Mouse (Mus musculus): ENCODE measurements at regions not wholly inside any gene's neighbourhood (a gene's known extent, or its start where the extent isn't known, plus 50 kb on each side); places are given as distances from the start of the nearest gene placed in this dataset.
A peak's percentile ranks its signal among the peaks of the same experiment; 100 is the strongest.

DNA sequence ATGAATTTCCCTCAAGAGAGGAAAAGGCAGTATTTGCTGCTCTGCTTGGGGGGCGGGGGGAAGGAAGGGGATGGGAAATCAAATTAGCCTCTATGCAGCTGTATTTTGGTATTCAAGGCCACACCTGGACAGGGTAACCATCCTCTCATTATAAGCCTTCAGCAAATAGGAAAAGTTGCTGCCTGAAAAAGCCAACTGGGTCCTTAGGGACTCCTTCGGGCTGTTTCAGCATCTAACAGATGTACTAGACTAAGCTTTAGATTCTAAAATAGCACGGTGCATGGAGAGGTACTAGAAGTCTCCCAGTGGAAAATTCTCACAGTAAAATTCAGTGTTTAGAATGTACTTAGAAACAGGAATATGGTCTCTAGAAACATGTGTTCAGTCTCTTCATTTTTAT, 183.1 kb downstream of the Gm13691 start:
- no peak for DNase-seq (ENCODE audit: low read depth, low spot score)

- DNase-seq (ENCODE audit: low read depth, low spot score): no peak
These were observed 193.4 kb downstream of the Gm13691 start for GRCm38 (mm10) chr2:84183624-84184287.

DNA sequence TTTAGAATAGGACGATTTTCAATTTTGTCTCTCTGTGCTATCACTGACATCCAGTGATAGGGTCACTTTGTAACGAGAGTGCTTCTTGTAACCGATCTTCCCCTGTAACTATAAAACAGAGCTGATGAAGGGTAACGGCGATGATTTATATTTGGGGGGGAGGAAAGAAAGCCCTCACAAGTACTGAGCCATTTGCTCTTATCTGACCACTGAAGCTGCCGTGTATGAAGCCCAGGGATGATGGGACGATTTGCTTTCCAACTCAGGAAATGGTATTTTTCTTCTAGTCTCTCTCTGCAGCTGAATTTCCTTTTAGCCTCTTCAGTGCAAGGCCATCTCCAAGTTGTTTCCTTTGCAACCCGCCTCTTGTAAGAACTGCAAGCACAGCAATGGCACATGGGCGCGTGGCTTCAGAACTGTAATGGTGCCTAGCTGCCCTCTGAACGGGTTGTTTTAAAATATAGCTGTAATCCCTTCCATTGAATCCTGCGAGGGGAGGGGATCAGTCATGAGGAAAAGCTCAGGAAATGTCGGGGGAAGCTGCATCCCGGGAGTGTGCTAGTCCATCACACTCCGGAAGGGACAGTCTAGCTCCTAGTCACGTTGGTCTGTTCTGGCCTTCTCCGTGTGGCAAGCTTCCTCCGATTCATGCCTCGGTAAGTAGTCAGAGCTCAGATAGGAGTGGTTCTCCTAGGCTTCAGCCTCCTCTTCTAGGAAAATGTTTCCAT, 194.1 kb downstream of the Gm13691 start:
- no peak for DNase-seq (ENCODE audit: low read depth, low spot score)

DNA sequence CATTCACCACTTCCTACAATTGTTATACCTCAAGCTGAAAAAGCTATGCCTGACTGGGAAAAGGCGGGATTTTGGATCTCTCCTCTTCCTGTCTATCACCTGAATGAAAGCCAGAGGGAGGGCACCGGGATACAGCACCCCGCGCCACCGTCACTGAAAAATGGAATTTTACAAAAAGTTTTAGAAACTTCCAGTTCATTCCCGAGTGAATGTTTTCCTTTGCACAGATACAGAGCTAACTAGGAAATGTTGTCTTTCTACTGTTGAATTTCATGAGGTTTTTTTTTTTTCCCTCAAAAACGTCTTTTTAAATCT, 194.6 kb downstream of the Gm13691 start:
- no peak for DNase-seq (ENCODE audit: low read depth, low spot score)

- DNase-seq (ENCODE audit: low read depth, low spot score): no peak
These were observed 195.9 kb downstream of the Gm13691 start for GRCm38 (mm10) chr2:84186126-84186701.

DNA sequence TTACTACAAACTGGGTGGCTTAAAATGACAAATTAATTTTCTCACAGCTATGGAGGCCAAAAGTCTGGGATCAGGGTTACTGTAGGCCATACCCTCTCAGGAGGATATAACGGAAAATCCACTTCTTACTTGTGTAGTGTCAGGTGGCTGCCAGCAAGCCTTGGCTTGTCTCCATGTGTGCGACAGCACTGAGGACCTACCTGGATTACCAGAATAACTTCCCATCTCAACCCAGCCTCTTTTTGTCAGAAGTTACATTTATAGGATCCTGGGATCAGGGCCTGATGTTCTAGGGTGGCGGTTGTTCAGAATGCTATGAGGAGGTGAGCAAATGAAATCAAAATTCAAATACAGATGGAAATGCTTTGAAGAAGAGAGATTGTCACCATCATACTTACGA, 197.1 kb downstream of the Gm13691 start:
- no peak for DNase-seq (ENCODE audit: low read depth, low spot score)

DNA sequence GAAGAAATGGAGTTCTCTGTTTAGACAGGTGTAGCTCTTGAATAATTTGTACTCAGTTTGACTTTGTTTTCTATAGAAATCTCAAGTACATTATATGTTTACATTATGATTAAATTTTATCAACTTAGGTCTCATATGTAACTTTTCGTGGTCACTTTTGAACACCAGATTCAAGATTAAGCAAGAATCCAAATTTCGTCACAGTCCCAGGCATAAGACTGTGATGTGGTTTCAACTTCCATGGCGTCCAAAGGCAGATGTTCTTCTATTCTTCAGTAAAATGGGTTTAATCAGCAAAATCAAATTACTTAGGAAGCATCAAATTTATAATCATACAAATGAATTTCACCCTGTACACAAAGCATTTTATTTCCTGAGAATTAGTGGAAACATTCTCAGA, 198.9 kb downstream of the Gm13691 start:
- no peak for DNase-seq (ENCODE audit: low read depth, low spot score)

DNA sequence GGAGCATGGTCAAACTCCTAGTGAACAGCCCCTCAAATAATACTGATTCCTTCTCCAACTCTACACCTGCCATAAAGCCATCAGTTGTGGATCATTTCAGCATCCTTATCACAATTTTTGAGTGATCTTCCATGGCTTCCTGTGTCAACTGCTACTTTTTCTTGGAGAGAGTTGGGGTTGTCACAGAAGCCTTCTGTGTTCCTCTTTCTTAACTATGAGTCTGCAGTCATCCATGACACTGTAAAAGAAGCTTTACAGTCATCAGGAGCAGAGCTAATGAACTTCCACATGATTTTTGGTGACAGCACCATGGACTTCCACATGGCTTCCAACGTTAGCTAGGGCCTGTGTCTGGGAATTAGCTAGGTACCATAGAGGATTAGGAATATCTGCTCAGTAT, 208.1 kb downstream of the Calcrl start:
- DNase-seq (ENCODE audit: low read depth, low spot score): no peak

DNA sequence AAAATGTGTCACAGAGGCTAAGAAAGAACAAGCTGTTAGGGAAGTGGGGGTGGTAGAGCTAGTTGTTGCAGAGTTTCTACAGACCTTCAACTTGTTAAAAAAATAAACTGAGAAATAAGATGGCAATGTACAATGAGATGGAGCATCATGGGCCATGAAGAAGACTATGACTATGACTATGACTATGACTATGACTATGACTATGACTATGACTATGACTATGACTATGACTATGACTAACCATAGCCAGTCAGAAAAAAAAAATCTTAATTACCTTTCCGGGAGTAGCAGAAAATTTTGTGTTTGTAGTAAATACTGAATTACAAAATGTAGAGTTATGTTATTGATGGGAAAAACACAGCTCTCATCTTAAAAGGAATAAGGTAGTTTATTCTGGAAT, 203.2 kb downstream of the Calcrl start:
- no peak for DNase-seq (ENCODE audit: low read depth, low spot score)

- peak; percentile 12 for DNase-seq (ENCODE audit: low read depth, low spot score)
These were observed 195.4 kb downstream of the Calcrl start for GRCm38 (mm10) chr2:84229777-84230176.

GRCm38 (mm10) chr2:84235641-84236040, 189.6 kb downstream of the Calcrl start:
- no peak for DNase-seq (ENCODE audit: low read depth, low spot score)

DNA sequence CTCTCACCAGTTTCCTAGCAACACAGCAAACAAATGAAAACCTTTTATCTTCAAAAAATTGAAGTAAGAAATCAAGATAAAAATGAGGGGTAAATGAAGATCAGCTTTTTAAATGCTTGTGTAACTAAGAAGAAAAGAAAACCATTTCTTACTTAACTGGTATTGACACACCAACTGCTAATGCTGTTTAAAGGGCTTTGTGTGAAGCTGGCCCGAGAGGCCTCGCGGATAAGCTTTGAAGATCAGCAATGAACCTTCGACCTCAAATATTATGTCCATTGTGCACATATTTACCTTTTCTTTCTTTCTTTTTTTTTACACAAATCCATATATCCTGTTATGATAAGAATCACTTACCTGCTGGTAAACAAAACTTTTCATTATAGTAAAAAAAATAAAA, 184.0 kb downstream of the Calcrl start:
- DNase-seq (ENCODE audit: low read depth, low spot score): no peak

GRCm38 (mm10) chr2:84241986-84242385, 183.2 kb downstream of the Calcrl start:
- no peak for DNase-seq (ENCODE audit: low read depth, low spot score)

- DNase-seq (ENCODE audit: low read depth, low spot score): no peak
These were observed 179.3 kb downstream of the Calcrl start for GRCm38 (mm10) chr2:84245900-84246299.

GRCm38 (mm10) chr2:84246562-84246961, 178.6 kb downstream of the Calcrl start:
- no peak for DNase-seq (ENCODE audit: low read depth, low spot score)

- no peak for DNase-seq (ENCODE audit: low read depth, low spot score)
These were observed 177.0 kb downstream of the Calcrl start for GRCm38 (mm10) chr2:84248169-84248568.

DNA sequence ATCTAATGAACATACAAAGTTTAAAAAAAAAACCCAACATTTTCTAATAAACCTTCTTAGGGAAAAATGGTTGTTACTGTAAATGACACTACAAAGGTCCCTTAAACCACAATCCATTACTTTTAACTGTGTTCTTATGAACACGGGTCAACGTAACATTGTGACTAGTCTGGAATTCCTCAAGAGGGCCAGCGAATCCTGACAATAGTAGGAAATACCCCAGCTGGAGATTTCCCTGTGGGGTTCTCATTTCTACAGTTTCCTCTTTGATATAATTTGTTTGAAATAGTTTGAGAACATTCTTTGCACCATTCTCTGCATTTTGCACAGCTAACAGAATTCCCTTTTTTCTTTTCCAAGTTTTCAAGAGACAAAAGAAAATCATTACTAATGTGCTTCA, 175.3 kb downstream of the Calcrl start:
- no peak for DNase-seq (ENCODE audit: low read depth, low spot score)

GRCm38 (mm10) chr2:84252076-84252475, 173.1 kb downstream of the Calcrl start:
- no peak for DNase-seq (ENCODE audit: low read depth, low spot score)

GRCm38 (mm10) chr2:84258339-84259006, 166.7 kb downstream of the Calcrl start:
- no peak for DNase-seq (ENCODE audit: low read depth, low spot score)

DNA sequence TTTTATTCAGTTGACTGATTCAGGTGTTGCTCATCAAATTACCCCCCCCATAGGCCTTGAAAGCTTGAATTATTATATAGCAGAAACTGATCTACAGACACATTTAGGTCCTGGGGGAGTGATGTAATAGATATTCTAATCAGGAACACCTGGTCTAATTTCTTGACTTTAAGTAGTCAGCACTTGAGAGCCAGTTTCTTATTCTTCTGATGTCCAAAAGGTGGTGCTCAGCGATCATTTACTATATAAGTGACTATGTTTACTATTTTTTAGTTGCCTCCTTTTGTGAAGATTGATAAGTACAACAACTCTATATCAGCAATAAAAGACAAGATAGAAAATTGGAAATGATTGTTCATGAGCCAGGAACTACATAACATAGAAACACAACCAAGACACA, 166.0 kb downstream of the Calcrl start:
- no peak for DNase-seq (ENCODE audit: low read depth, low spot score)

GRCm38 (mm10) chr2:84260701-84261100, 164.5 kb downstream of the Calcrl start:
- peak; percentile 30 for DNase-seq (ENCODE audit: low read depth, low spot score)

- DNase-seq (ENCODE audit: low read depth, low spot score): no peak
These were observed 163.7 kb downstream of the Calcrl start for GRCm38 (mm10) chr2:84261481-84261880.

DNA sequence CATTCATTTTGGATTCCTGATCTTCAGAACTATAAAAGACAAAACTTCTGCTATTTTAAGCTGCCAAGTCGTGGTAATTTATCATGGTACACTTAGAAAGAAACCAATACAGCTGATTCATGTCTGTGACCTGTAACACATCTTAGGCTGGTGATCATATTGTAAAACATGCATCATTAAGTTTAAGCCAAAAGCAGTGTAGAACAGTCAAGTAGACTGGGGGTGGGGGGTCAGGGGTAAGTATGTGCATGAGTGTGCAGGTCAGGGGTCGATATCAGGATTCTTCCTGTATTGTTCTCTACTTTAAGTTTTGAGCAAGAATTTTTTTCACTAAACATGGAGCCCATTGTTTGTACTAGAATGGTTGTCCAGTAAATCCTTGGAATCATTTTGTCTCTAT, 160.7 kb downstream of the Calcrl start:
- DNase-seq (ENCODE audit: low read depth, low spot score): no peak

All from ES-CJ7 (cell line).